Mouse (Mus musculus) ES-E14 (cell line): ENCODE measurements around the gene Wdr60.

Source experiments
- CHD2 ChIP-seq: IDR thresholded peaks from 2 replicates; pipeline ENCODE4 v1.6.1; 2014; ENCODE audit warnings: mild to moderate bottlenecking, low read depth, low read length, inconsistent platforms
- HCFC1 ChIP-seq: IDR thresholded peaks from 2 replicates; pipeline ENCODE4 v1.6.1; 2012; ENCODE audit warnings: low read length, inconsistent platforms, borderline replicate concordance; ENCODE audit not compliant: insufficient read depth
- MAFK ChIP-seq: IDR thresholded peaks from 2 replicates; pipeline ENCODE4 v1.6.1; 2014; ENCODE audit warnings: mild to moderate bottlenecking, low read depth, low read length, inconsistent platforms; ENCODE audit not compliant: insufficient read depth
- ZC3H11A ChIP-seq: IDR thresholded peaks from 2 replicates; pipeline ENCODE4 v1.6.1; 2012; ENCODE audit warnings: low read depth, mild to moderate bottlenecking, inconsistent platforms, low read length, borderline replicate concordance
- ZNF384 ChIP-seq: IDR thresholded peaks from 2 replicates; pipeline ENCODE4 v1.6.1; 2012; ENCODE audit warnings: low read depth, low read length, inconsistent platforms

GRCm38 (mm10) chr12:116279181-116279580, 16.4 kb upstream of the Wdr60 start:
- TF ChIP-seq HCFC1 (no peak), ZC3H11A (no peak), CHD2 (no peak), ZNF384 (no peak), MAFK (no peak)
